Mouse (Mus musculus) lung, postnatal 0 days (tissue): ENCODE data around the gene Il17rb. TPM values are rescaled to one million over a fixed set of nuclear protein-coding genes. Genes with fewer than 3 reads are reported as not detected.

Experiments
- ATAC-seq: fragments of 200-750 bp; cut with Nextera tagmentation; 2 replicates; pipeline ENCODE4 v1.8.0; 2017; ENCODE audit warnings: moderate library complexity
- DNase-seq: peaks from one replicate; pipeline ENCODE4 v3.0.0-alpha.2; 2016; ENCODE audit warnings: low spot score
- H3K27ac ChIP-seq: fragments of 300-500 bp; sonication (generic); 2 replicates; pipeline ENCODE4 v1.5.1; 2014; ENCODE audit warnings: antibody characterized with exemption, mild to moderate bottlenecking, low read length, mixed read lengths
- H3K27me3 ChIP-seq: fragments of 300-500 bp; sonication (generic); replicated peaks from 2 replicates; pipeline ENCODE4 v1.6.1; 2014; ENCODE audit warnings: low read length, mixed read lengths; ENCODE audit not compliant: insufficient read depth
- H3K36me3 ChIP-seq: fragments of 300-500 bp; sonication (generic); 2 replicates; pipeline ENCODE4 v1.6.1; 2014; ENCODE audit warnings: low read length, mixed read lengths; ENCODE audit not compliant: insufficient read depth
- H3K4me1 ChIP-seq: fragments of 300-500 bp; sonication (generic); 2 replicates; pipeline ENCODE4 v1.6.1; 2014; ENCODE audit warnings: antibody characterized with exemption, low read depth, low read length, mixed read lengths; ENCODE audit not compliant: insufficient read depth
- H3K4me2 ChIP-seq: fragments of 300-500 bp; sonication (generic); replicated peaks from 2 replicates; pipeline ENCODE4 v1.6.1; 2014; ENCODE audit warnings: low read depth, mild to moderate bottlenecking, low read length, moderate library complexity, mixed read lengths
- H3K4me3 ChIP-seq: fragments of 300-500 bp; sonication (generic); 2 replicates; pipeline ENCODE4 v1.5.1; 2014; ENCODE audit warnings: low read depth, low read length
- H3K9ac ChIP-seq: fragments of 300-500 bp; sonication (generic); replicated peaks from 2 replicates; pipeline ENCODE4 v1.6.1; 2014; ENCODE audit warnings: low read depth, mild to moderate bottlenecking
- H3K9me3 ChIP-seq: fragments of 300-500 bp; sonication (generic); 2 replicates; pipeline ENCODE4 v1.6.1; 2016; ENCODE audit warnings: low read length, mixed read lengths
- CTCF ChIP-seq: IDR thresholded peaks from 2 replicates; pipeline ENCODE4 v1.5.1; 2016; ENCODE audit warnings: antibody characterized with exemption, mild to moderate bottlenecking
- EP300 ChIP-seq: IDR thresholded peaks from 2 replicates; pipeline ENCODE4 v1.6.1; 2016; ENCODE audit warnings: antibody characterized with exemption, mild to moderate bottlenecking, control low read depth
- WGBS: fragments of 180-500 bp; shearing (Covaris S2); extraction: QIAGEN DNeasy Blood & Tissue Kit; methylation state at CpG from one replicate; pipeline ENCODE4 v1.1.7; 2014; 5-methylcytosine and 5-hydroxymethylcytosine counted together
- microRNA-seq: library from miRNA; unstranded; fragments of <30 nt; microRNA quantifications from one replicate; pipeline ENCODE4, GENCODE M21; 2016
- polyA plus RNA-seq: library from polyadenylated mRNA; unstranded; fragments of >200 nt; fragmentation: Nextera tagmentation; extraction: Ambion mirVana; gene quantifications from 2 replicates; pipeline ENCODE4 v1.2.1, GENCODE M21; 2015

Gene Il17rb
- polyA plus RNA-seq, 1 experiment from 2014 or later = 0.31 TPM

DNA sequence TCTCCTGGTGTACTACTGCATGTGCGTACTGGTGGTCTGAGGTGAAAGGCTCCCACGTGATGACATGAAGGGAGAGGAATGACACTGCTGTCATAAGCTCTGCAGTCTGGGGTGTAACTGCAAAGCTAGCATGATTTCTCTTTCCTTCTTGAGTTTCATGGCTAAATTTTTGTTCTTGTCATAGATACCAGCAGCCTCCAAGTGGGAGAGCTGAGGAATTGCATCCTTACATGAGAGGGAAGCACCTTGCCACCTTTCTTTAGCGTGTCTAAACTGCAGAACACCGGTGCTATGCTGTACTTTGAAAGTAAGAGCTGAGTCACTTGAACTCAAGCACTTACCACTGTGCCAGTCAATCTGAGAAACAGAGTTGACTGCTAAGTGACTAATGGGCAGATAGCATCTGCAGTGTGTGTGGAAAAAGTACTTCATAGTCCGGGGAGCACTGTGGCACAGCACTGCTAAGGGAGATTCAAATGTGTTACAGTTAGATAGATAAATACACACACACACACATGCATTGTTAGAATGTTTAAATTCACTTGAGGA lies 61.9 kb downstream of the Il17rb start:
- H3K4me1 ChIP-seq = no peaks in the 10 kb centered on the region
- H3K4me2 ChIP-seq = no peak overlapping the region
- ATAC-seq (no peak), DNase-seq (no peak)
- H3K9me3 ChIP-seq = no peaks in the 10 kb centered on the region
- no peak overlapping the region for H3K27ac ChIP-seq
- H3K4me3 ChIP-seq = no peak overlapping the region
- no peaks in the 10 kb centered on the region for H3K27me3 ChIP-seq
- no peak overlapping the region for H3K9ac ChIP-seq
- TF ChIP-seq CTCF (no peak), EP300 (no peak)
- 60% methylated on average over 5 of the region's 5 CpGs for WGBS
- H3K36me3 ChIP-seq = no peaks in the 10 kb centered on the region

Small RNA genes lying within 50 kb of the gene (microRNA-seq; reads per million reads assigned to microRNA genes)
- not detected for gene Mir6947

Other genes with a start within 250 kb of the Il17rb start
- gene Selenok, start 40.6 kb downstream of the Il17rb start, polyA plus RNA-seq = 445 and 477 TPM in 2 replicates
- 38.5 and 39.2 TPM in 2 replicates for gene Actr8, start 30.6 kb downstream of the Il17rb start, polyA plus RNA-seq
- 0.80 and 1.5 TPM in 2 replicates for gene Chdh, start 127 bp upstream of the Il17rb start, polyA plus RNA-seq